Mouse (Mus musculus): ENCODE data around the gene Ms4a6b. TPM values are rescaled to one million over a fixed set of nuclear protein-coding genes. Genes with fewer than 3 reads are reported as not detected.
"Not testable (repeated sequence)": the region's sequence is repeated elsewhere in the genome, so short reads cannot be mapped to it uniquely, and the experiment has no call there.

Gene Ms4a6b
- total and polyA plus RNA-seq, 2 experiments from 2014 or later: 2.8 to 15.3 TPM

GRCm38 (mm10) chr19:11494519-11494918, 21.8 kb upstream of the Ms4a6b start:
- no peak overlapping the region for H3K4me3 ChIP-seq (ENCODE audit: low read depth, low read length)
- H3K27ac ChIP-seq (ENCODE audit: low read depth): no peak overlapping the region
- no peak for DNase-seq (ENCODE audit: low spot score)
- TF ChIP-seq CTCF (IDR thresholded peaks at IDR 0.05; ENCODE audit: low read depth) (no peak), EP300 (IDR thresholded peaks at IDR 0.05; ENCODE audit: low read depth) (no peak)
- no peaks in the 10 kb centered on the region for H3K36me3 ChIP-seq (replicated peaks; ENCODE audit: control insufficient read depth, insufficient read depth, low read length)
- no peak overlapping the region for H3K4me2 ChIP-seq (ENCODE audit: low read depth, low read length)
- H3K4me1 ChIP-seq (ENCODE audit: control insufficient read depth, insufficient read depth): no peaks in the 10 kb centered on the region
- no peak for ATAC-seq (ENCODE audit: insufficient read depth, low read depth)
- H3K9ac ChIP-seq (replicated peaks; ENCODE audit: low read depth, low read length): no peak overlapping the region
- no peaks in the 10 kb centered on the region for H3K27me3 ChIP-seq (ENCODE audit: control insufficient read depth, insufficient read depth, low read length)
- WGBS: 70% methylated on average over 3 of the region's 3 CpGs
- H3K9me3 ChIP-seq (replicated peaks; ENCODE audit: control insufficient read depth, low read length): no peaks in the 10 kb centered on the region

- H3K27ac ChIP-seq (ENCODE audit: low read depth): no peak overlapping the region
- ATAC-seq (ENCODE audit: insufficient read depth, low read depth) (no peak), DNase-seq (ENCODE audit: low spot score) (no peak)
- H3K27me3 ChIP-seq (ENCODE audit: control insufficient read depth, insufficient read depth, low read length): no peaks in the 10 kb centered on the region
- no peaks in the 10 kb centered on the region for H3K9me3 ChIP-seq (replicated peaks; ENCODE audit: control insufficient read depth, low read length)
- no peaks in the 10 kb centered on the region for H3K4me1 ChIP-seq (ENCODE audit: control insufficient read depth, insufficient read depth)
- TF ChIP-seq CTCF (IDR thresholded peaks at IDR 0.05; ENCODE audit: low read depth) (no peak), EP300 (IDR thresholded peaks at IDR 0.05; ENCODE audit: low read depth) (no peak)
- no peak overlapping the region for H3K4me3 ChIP-seq (ENCODE audit: low read depth, low read length)
- H3K4me2 ChIP-seq (ENCODE audit: low read depth, low read length): no peak overlapping the region
- H3K9ac ChIP-seq (replicated peaks; ENCODE audit: low read depth, low read length): no peak overlapping the region
- 61% methylated on average over 6 of the region's 6 CpGs for WGBS
- no peaks in the 10 kb centered on the region for H3K36me3 ChIP-seq (replicated peaks; ENCODE audit: control insufficient read depth, insufficient read depth, low read length)
These were observed 20.0 kb upstream of the Ms4a6b start for GRCm38 (mm10) chr19:11496361-11496760.

DNA sequence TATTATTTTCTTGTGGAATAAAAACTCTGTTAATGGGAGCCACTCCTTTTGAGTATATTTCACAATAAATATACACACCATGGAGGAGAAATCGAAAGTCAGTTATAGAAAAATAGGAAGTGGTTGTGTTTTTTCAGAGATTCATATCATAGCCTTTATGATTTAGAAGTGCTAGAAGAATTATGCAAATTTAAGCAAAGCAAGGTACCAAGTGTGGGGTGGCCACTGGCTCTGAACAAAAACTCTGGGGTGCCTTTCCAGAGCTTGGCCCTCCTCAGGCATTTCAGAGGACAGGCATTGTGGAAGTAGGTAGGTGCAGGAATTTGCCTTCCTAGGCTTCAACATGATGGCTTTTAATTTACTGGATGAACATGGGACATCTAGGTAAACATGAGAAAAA, 19.0 kb upstream of the Ms4a6b start:
- H3K4me1 ChIP-seq (ENCODE audit: control insufficient read depth, insufficient read depth); H3K4me3 ChIP-seq (ENCODE audit: low read depth, low read length); ATAC-seq (ENCODE audit: insufficient read depth, low read depth); DNase-seq (ENCODE audit: low spot score); H3K4me2 ChIP-seq (ENCODE audit: low read depth, low read length); H3K27ac ChIP-seq (ENCODE audit: low read depth); H3K9ac ChIP-seq (replicated peaks; ENCODE audit: low read depth, low read length); H3K9me3 ChIP-seq (replicated peaks; ENCODE audit: control insufficient read depth, low read length); H3K27me3 ChIP-seq (ENCODE audit: control insufficient read depth, insufficient read depth, low read length); H3K36me3 ChIP-seq (replicated peaks; ENCODE audit: control insufficient read depth, insufficient read depth, low read length): not testable (repeated sequence)
- WGBS: 59% methylated on average over 1 of the region's 1 CpGs

DNA sequence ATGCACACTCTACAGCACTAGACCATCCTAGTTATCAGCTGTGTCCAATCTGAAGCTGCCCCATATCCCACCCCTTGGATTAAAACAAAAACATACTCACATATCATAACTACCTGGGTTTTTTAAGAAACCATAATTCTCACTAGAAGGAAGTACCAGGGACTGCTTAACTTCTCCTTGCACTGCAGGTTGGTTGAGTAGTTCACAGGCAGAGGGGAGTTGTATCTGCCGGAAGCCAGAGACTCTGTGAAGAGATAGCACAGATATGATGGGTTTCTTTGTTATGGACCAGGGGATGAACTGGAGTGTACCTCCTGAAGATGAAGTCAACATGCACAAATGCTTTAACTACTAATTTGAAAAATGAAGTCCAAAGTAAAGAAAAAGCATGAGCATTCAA, 15.5 kb upstream of the Ms4a6b start:
- no peak for TF ChIP-seq EP300 (IDR thresholded peaks at IDR 0.05; ENCODE audit: low read depth)
- TF ChIP-seq CTCF (IDR thresholded peaks at IDR 0.05; ENCODE audit: low read depth): no peak
- DNase-seq (ENCODE audit: low spot score) (no peak), ATAC-seq (ENCODE audit: insufficient read depth, low read depth) (no peak)
- H3K27ac ChIP-seq (ENCODE audit: low read depth): no peak overlapping the region
- H3K9ac ChIP-seq (replicated peaks; ENCODE audit: low read depth, low read length): no peak overlapping the region
- H3K4me3 ChIP-seq (ENCODE audit: low read depth, low read length): no peak overlapping the region
- 69% methylated on average over 1 of the region's 1 CpGs for WGBS
- no peak overlapping the region for H3K4me2 ChIP-seq (ENCODE audit: low read depth, low read length)
- no peaks in the 10 kb centered on the region for H3K9me3 ChIP-seq (replicated peaks; ENCODE audit: control insufficient read depth, low read length)
- no peaks in the 10 kb centered on the region for H3K27me3 ChIP-seq (ENCODE audit: control insufficient read depth, insufficient read depth, low read length)
- no peaks in the 10 kb centered on the region for H3K36me3 ChIP-seq (replicated peaks; ENCODE audit: control insufficient read depth, insufficient read depth, low read length)
- no peaks in the 10 kb centered on the region for H3K4me1 ChIP-seq (ENCODE audit: control insufficient read depth, insufficient read depth)

- H3K9me3 ChIP-seq (replicated peaks; ENCODE audit: control insufficient read depth, low read length): no peaks in the 10 kb centered on the region
- 67% methylated on average over 4 of the region's 4 CpGs for WGBS
- no peaks in the 10 kb centered on the region for H3K27me3 ChIP-seq (ENCODE audit: control insufficient read depth, insufficient read depth, low read length)
- H3K4me1 ChIP-seq (ENCODE audit: control insufficient read depth, insufficient read depth): no peaks in the 10 kb centered on the region
- H3K4me3 ChIP-seq (ENCODE audit: low read depth, low read length): no peak overlapping the region
- no peak overlapping the region for H3K4me2 ChIP-seq (ENCODE audit: low read depth, low read length)
- no peaks in the 10 kb centered on the region for H3K36me3 ChIP-seq (replicated peaks; ENCODE audit: control insufficient read depth, insufficient read depth, low read length)
- TF ChIP-seq CTCF (IDR thresholded peaks at IDR 0.05; ENCODE audit: low read depth): no peak
- no peak for TF ChIP-seq EP300 (IDR thresholded peaks at IDR 0.05; ENCODE audit: low read depth)
- no peak overlapping the region for H3K27ac ChIP-seq (ENCODE audit: low read depth)
- H3K9ac ChIP-seq (replicated peaks; ENCODE audit: low read depth, low read length): no peak overlapping the region
- ATAC-seq (ENCODE audit: insufficient read depth, low read depth) (no peak), DNase-seq (ENCODE audit: low spot score) (no peak)
These were observed 15.0 kb upstream of the Ms4a6b start for GRCm38 (mm10) chr19:11501326-11501725.

GRCm38 (mm10) chr19:11504857-11505256, 11.5 kb upstream of the Ms4a6b start:
- no peaks in the 10 kb centered on the region for H3K36me3 ChIP-seq (replicated peaks; ENCODE audit: control insufficient read depth, insufficient read depth, low read length)
- TF ChIP-seq CTCF (IDR thresholded peaks at IDR 0.05; ENCODE audit: low read depth): no peak
- no peak for TF ChIP-seq EP300 (IDR thresholded peaks at IDR 0.05; ENCODE audit: low read depth)
- no peak for ATAC-seq (ENCODE audit: insufficient read depth, low read depth)
- H3K4me3 ChIP-seq (ENCODE audit: low read depth, low read length): no peak overlapping the region
- H3K9ac ChIP-seq (replicated peaks; ENCODE audit: low read depth, low read length): no peak overlapping the region
- no peaks in the 10 kb centered on the region for H3K27me3 ChIP-seq (ENCODE audit: control insufficient read depth, insufficient read depth, low read length)
- H3K4me1 ChIP-seq (ENCODE audit: control insufficient read depth, insufficient read depth): no peaks in the 10 kb centered on the region
- WGBS: 63% methylated on average over 1 of the region's 1 CpGs
- H3K9me3 ChIP-seq (replicated peaks; ENCODE audit: control insufficient read depth, low read length): no peaks in the 10 kb centered on the region
- H3K27ac ChIP-seq (ENCODE audit: low read depth): no peak overlapping the region
- DNase-seq (ENCODE audit: low spot score): no peak
- no peak overlapping the region for H3K4me2 ChIP-seq (ENCODE audit: low read depth, low read length)

Measured in heart, postnatal 0 days (tissue).